Mouse (Mus musculus) heart, adult 9 months (tissue): ENCODE measurements at regions not wholly inside any gene's neighbourhood (a gene's known extent, or its start where the extent isn't known, plus 50 kb on each side); places are given as distances from the start of the nearest gene placed in this dataset.

Source experiments
- DNase-seq, 2 experiments: peaks; one replicate each; pipeline ENCODE4 v3.0.0; 2022; ENCODE audit warnings: low spot score in 2 of 2

DNA sequence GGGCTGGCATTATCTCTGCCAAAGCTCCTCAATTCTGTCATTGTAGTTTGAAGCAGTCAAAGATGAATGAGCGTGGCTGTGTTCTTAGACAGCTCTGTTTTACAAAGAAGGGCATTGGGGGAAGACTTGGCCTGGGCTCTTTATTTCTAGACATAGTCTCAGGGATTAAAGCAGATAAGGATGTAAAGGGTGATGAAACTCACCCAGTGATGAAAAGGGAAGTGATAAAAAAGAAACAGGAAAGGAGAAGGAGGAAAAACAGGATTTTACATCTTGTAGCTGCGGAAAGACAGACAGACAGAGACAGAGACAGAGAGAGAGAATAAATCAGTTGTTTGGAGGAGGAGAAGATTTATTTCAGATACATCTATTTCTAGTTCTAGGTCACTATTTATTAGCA lies 95.5 kb upstream of the Chl1 start:
- no peak for DNase-seq

DNA sequence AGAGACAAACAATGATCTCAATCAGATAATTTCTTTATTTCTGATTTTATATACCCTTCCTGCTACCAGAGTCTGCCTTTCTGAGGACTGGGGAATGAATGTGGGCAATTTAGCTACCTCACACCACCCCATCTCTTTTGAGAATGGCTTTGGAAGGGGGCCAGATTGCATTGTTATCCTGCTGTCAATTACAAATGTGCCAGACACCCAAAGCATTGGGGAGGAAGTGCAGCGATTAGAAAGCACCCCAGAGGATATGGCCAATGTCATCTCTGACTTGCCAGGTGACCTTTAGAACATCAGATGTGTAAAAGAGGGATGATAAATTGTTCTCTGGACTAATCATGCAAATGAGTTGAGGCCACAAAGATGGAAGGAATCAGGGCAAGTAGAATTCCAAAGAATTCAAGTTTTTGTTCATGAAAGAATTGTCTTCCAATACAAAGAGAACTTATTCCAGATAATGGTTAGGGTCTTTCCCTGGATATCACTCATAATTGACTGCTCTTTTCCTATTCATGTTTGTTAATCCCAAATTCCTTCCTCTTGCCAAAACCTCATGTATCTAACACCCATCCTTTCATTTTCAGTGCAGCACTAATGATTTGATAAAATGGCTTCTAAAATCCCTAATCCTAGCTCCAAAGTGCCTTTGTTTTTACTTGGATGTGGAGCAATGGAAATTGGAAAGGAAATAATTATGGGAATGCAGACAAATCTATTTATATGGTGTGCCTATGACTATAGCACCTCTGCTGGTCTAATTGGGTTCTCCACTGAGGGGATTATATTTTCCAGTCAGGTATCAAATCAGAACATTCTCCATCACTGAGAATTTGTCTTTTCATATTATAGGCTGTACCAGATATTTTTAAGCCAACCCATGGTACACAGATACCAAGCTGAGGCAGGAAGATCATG lies 89.1 kb upstream of the Chl1 start:
- no peak for DNase-seq

DNA sequence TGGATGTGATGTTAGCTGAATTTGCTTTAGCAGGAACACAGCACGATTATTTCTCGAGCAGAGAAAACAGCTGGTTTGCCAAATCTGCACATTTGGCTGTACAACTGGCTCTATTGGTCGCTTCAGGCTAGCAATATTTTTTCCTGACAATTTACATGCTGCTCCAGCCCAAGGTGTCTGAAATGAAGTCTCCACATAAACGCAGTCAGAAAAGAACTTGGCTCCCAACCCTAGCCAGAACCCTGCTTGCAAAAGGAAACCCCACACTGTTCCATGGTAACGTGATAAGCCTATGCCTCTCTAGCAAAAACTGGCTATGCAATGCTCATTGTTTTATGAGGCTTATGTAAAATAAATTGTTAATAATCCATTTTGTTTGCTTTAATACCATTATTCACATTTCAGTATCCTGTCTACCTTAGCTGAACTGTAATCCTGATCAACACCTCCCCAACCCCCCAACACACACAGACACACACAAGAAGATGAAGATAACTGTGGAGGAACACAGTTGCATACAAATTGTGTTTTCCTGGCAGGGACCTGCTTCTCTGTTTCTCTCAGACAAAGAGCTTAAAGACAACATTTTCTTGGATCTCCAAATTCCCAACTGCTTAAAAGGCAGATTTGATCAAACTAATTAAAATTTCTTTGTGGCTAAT lies 79.3 kb upstream of the Chl1 start:
- DNase-seq = no peak

DNA sequence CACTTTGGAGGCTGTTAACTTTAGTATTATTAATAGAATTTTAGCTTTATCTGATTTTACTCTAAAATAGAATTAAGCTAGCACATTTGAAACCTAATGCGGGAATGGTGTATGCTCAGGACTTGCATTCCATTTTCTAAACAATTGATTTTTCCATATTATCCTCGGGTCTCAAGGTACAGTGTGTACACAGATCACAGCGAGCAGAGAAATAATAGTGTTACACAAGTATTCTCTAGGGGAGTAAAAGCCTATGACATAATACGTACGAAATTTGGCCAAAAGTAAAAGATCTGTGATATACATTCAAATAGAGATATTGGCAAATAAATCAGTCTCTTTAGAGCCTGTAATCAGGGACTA lies 78.8 kb upstream of the Chl1 start:
- DNase-seq = no peak
